In genomic region chr8:52355226-52355625, GRCm38 (mm10) we compare ENCODE assay signal across 16 mouse cellular contexts.
"Had no signal": no experiment of that assay in that cellular context is flagged by ENCODE, and none has a peak within 500 bp of the region (broad histone marks: within the 10 kb centered on the region; RNA-seq: fewer than 3 reads in every experiment).

No protein-coding gene starts in this region.

- H3K9me3 ChIP-seq: neural tube, embryonic 13.5 days; neural tube, embryonic 15.5 days; stomach, embryonic 15.5 days had no signal

- H3K4me2 ChIP-seq: neural tube, embryonic 13.5 days; neural tube, embryonic 15.5 days; stomach, embryonic 15.5 days had no signal

- H3K4me1 ChIP-seq: neural tube, embryonic 13.5 days; neural tube, embryonic 15.5 days; stomach, embryonic 15.5 days had no signal

- H3K9ac ChIP-seq: neural tube, embryonic 13.5 days; neural tube, embryonic 15.5 days; stomach, embryonic 15.5 days had no signal

- H3K36me3 ChIP-seq: neural tube, embryonic 13.5 days; neural tube, embryonic 15.5 days; stomach, embryonic 15.5 days had no signal

- DNase-seq: retina, postnatal 1 day; right cerebral cortex, adult 18-20 months; right cerebral cortex, postnatal 14 days; right cerebral cortex, postnatal 25 days; right cerebral cortex, postnatal 4 days; spleen, adult 18-20 months; thymus, adult 18-20 months; thymus, adult 2 months; thymus, postnatal 14 days; thymus, postnatal 25 days; thymus, postnatal 36 days; thymus, postnatal 4 days had no signal

- H3K27me3 ChIP-seq: neural tube, embryonic 13.5 days; neural tube, embryonic 15.5 days; stomach, embryonic 15.5 days had no signal

- H3K4me3 ChIP-seq: neural tube, embryonic 13.5 days; neural tube, embryonic 15.5 days; stomach, embryonic 15.5 days had no signal

- H3K27ac ChIP-seq: neural tube, embryonic 13.5 days; neural tube, embryonic 15.5 days; stomach, embryonic 15.5 days; stomach, postnatal 0 days had no signal
